Mouse (Mus musculus) neural tube, embryonic 14.5 days (tissue): Measurements from ENCODE around the gene Tnfrsf18. TPM values are rescaled to one million over a fixed set of nuclear protein-coding genes. Genes with fewer than 3 reads are reported as not detected.
A peak's percentile ranks its signal among the peaks of the same experiment; 100 is the strongest.

ENCODE experiments used
- ATAC-seq: fragments of 200-750 bp; cut with Nextera tagmentation; 2 replicates; pipeline ENCODE4 v1.8.0; 2017; ENCODE audit warnings: low read depth, mild to moderate bottlenecking, moderate TSS enrichment, moderate library complexity
- H3K27ac ChIP-seq: fragments of 300-500 bp; sonication (generic); 2 replicates; pipeline ENCODE4 v1.5.1; 2014; ENCODE audit warnings: low read depth, mild to moderate bottlenecking, control low read depth, low read length, moderate library complexity, mixed read lengths
- H3K27me3 ChIP-seq: fragments of 300-500 bp; sonication (generic); 2 replicates; pipeline ENCODE4 v1.6.1; 2014; ENCODE audit warnings: low read length; ENCODE audit not compliant: control insufficient read depth, insufficient read depth
- H3K36me3 ChIP-seq: fragments of 300-500 bp; sonication (generic); 2 replicates; pipeline ENCODE4 v1.6.1; 2014; ENCODE audit warnings: low read length, mixed read lengths; ENCODE audit not compliant: control insufficient read depth, insufficient read depth
- H3K4me1 ChIP-seq: fragments of 300-500 bp; sonication (generic); 2 replicates; pipeline ENCODE4 v1.6.1; 2014; ENCODE audit warnings: low read length; ENCODE audit not compliant: control insufficient read depth, insufficient read depth
- H3K4me2 ChIP-seq: fragments of 300-500 bp; sonication (generic); 2 replicates; pipeline ENCODE4 v1.6.1; 2014; ENCODE audit warnings: mild to moderate bottlenecking, low read depth, low read length, control low read depth
- H3K4me3 ChIP-seq: fragments of 300-500 bp; sonication (generic); 2 replicates; pipeline ENCODE4 v1.5.1; 2014; ENCODE audit warnings: low read depth, low read length, control low read depth, mixed read lengths
- H3K9ac ChIP-seq: fragments of 300-500 bp; sonication (generic); replicated peaks from 2 replicates; pipeline ENCODE4 v1.6.1; 2014; ENCODE audit warnings: low read depth, mild to moderate bottlenecking, control low read depth, low read length, mixed read lengths
- H3K9me3 ChIP-seq: fragments of 300-500 bp; sonication (generic); 2 replicates; pipeline ENCODE4 v1.6.1; 2016; ENCODE audit warnings: low read length; ENCODE audit not compliant: control insufficient read depth
- WGBS: fragments of 180-500 bp; shearing (Covaris S2); extraction: QIAGEN DNeasy Blood & Tissue Kit; methylation state at CpG from one replicate; pipeline ENCODE4 v1.1.7; 2014; 5-methylcytosine and 5-hydroxymethylcytosine counted together
- polyA plus RNA-seq: library from polyadenylated mRNA; unstranded; fragments of >200 nt; fragmentation: Nextera tagmentation; extraction: Ambion mirVana; gene quantifications from 2 replicates; pipeline ENCODE4 v1.2.1, GENCODE M21; 2014

Tnfrsf18 gene
- polyA plus RNA-seq, 1 experiment from 2014 or later: 2.7 TPM

GRCm38 (mm10) chr4:156028580-156028979 is 2.6 kb downstream of the Tnfrsf18 start:
- H3K9ac ChIP-seq: no peak overlapping the region
- no peaks in the 10 kb centered on the region for H3K9me3 ChIP-seq
- no peak overlapping the region for H3K27ac ChIP-seq
- no peaks in the 10 kb centered on the region for H3K27me3 ChIP-seq
- peaks cover 16% of the 10 kb centered on the region for H3K4me1 ChIP-seq
- 94% methylated on average over 7 of the region's 7 CpGs for WGBS
- peaks cover 7% of the 10 kb centered on the region; the same call in 1 of the 2 replicates for H3K36me3 ChIP-seq
- H3K4me2 ChIP-seq: no peak overlapping the region
- no peak for ATAC-seq
- no peak overlapping the region for H3K4me3 ChIP-seq

DNA sequence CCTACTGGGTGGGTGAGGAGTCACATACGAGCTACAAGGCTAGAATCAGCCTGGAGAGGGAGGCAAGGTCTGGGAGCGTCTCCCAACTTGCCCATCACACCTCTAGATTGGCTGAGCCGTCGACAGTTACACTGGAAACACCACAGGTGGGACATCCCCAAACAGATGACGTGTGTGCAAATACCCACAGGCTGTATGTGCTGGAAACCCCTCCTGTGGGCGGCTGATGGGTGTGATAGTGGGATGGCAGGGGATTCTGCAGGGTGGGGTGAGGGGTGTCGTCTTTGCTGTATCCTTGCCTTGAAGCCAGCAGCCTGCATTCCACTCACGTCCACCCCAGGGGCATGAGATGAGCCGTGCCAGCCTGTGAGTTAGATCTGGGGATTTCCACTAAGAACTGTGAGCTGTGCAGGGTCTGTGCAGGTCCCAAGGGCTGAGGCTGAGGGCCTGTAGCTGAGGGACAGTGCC is 4.7 kb downstream of the Tnfrsf18 start:
- H3K27ac ChIP-seq: peak overlapping the region; percentile 55
- H3K36me3 ChIP-seq: peaks cover 6% of the 10 kb centered on the region; the same call in 1 of the 2 replicates
- 63% methylated on average over 9 of the region's 9 CpGs for WGBS
- H3K27me3 ChIP-seq: peaks cover 10% of the 10 kb centered on the region
- peaks cover 16% of the 10 kb centered on the region for H3K4me1 ChIP-seq
- peak overlapping the region; percentile 55 for H3K9ac ChIP-seq
- peak overlapping the region; percentile 41 for H3K4me3 ChIP-seq
- H3K9me3 ChIP-seq: no peaks in the 10 kb centered on the region
- H3K4me2 ChIP-seq: peak overlapping the region; percentile 79
- ATAC-seq: no peak

- peak; percentile 12; the same call in 1 of the 2 replicates for ATAC-seq
- Histone ChIP-seq H3K9ac (peak overlapping the region; percentile 55), H3K36me3 (peaks cover 4% of the 10 kb centered on the region; the same call in 1 of the 2 replicates), H3K9me3 (no peaks in the 10 kb centered on the region), H3K27ac (peak overlapping the region; percentile 82), H3K4me2 (peak overlapping the region; percentile 79), H3K4me3 (peak overlapping the region; percentile 41), H3K27me3 (peaks cover 16% of the 10 kb centered on the region), H3K4me1 (peaks cover 16% of the 10 kb centered on the region)
- 10% methylated on average over 7 of the region's 7 CpGs for WGBS
Measured at GRCm38 (mm10) chr4:156031255-156031592, 5.3 kb downstream of the Tnfrsf18 start.

- 1% methylated on average over 24 of the region's 24 CpGs for WGBS
Measured at GRCm38 (mm10) chr4:156031593-156032391, 5.8 kb downstream of the Tnfrsf18 start.

DNA sequence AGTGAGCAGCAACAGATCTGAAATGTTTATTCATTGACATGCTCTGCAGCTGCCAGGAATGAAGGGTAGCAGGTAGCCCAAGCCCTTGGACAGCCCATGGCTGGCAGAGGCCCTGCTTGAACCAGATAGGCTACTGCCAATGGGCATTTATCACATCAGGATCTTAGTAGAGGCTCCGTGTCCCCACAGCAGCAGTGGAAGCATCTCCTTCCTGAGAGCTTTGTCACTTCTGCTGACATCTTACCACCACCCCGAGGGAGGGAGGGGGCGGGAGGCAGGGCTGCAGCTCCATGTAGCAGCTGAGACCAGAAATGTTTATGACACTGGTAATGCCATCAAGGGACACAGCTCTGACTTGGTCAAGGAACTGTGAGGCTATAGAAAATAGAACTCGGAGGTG is 6.9 kb downstream of the Tnfrsf18 start:
- 84% methylated on average over 4 of the region's 4 CpGs for WGBS
- Histone ChIP-seq H3K4me3 (no peak overlapping the region), H3K9ac (no peak overlapping the region), H3K27me3 (peaks cover 16% of the 10 kb centered on the region), H3K4me1 (peaks cover 16% of the 10 kb centered on the region), H3K36me3 (no peaks in the 10 kb centered on the region), H3K27ac (no peak overlapping the region), H3K4me2 (no peak overlapping the region), H3K9me3 (no peaks in the 10 kb centered on the region)
- no peak for ATAC-seq

More at GRCm38 (mm10) chr4:156031593-156032391, 5.8 kb downstream of the Tnfrsf18 start:
- peaks cover 16% of the 10 kb centered on the region for H3K4me1 ChIP-seq
- peaks cover 4% of the 10 kb centered on the region; the same call in 1 of the 2 replicates for H3K36me3 ChIP-seq
- peak overlapping the region; percentile 79 for H3K4me2 ChIP-seq
- peak overlapping the region; percentile 55 for H3K9ac ChIP-seq
- ATAC-seq: peak; percentile 90
- peak overlapping the region; percentile 82 for H3K27ac ChIP-seq
- peaks cover 16% of the 10 kb centered on the region for H3K27me3 ChIP-seq
- H3K9me3 ChIP-seq: no peaks in the 10 kb centered on the region
- peak overlapping the region; percentile 41 for H3K4me3 ChIP-seq

DNA sequence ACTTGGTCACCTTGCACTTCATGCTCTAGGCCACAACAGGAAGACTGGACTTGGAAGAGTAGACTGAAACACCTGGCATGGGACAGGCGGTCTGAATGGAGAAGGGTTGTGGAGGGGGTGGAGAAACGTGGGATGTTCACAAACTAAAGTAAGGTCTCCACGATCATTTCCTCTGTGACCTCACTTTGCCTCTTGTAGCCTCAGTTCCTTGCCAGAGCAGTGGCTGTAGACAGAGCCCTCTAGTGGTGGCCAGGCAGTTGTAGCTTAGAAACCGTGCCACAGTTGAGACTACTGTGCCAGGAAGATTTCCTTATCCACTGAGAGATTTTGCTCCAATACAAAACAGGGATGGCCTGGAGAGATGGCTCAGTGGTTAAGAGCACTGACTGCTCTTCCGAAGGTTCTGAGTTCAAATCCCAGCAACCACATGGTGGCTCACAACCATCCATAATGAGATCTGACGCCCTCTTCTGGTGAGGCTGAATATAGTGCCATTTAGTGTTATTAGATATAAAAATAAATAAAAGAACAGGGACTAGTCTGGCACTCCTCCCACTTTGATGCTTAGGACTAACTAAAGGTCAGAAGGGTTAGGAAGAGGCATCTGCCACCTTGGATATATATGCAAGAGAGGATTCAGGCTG is 7.6 kb downstream of the Tnfrsf18 start:
- no peak for ATAC-seq
- H3K4me3 ChIP-seq: no peak overlapping the region
- no peak overlapping the region for H3K4me2 ChIP-seq
- peaks cover 16% of the 10 kb centered on the region for H3K27me3 ChIP-seq
- no peaks in the 10 kb centered on the region for H3K36me3 ChIP-seq
- no peak overlapping the region for H3K27ac ChIP-seq
- H3K9me3 ChIP-seq: no peaks in the 10 kb centered on the region
- H3K9ac ChIP-seq: no peak overlapping the region
- 46% methylated on average over 6 of the region's 6 CpGs for WGBS
- peaks cover 16% of the 10 kb centered on the region for H3K4me1 ChIP-seq

GRCm38 (mm10) chr4:156034301-156034700 is 8.3 kb downstream of the Tnfrsf18 start:
- H3K36me3 ChIP-seq: no peaks in the 10 kb centered on the region
- no peak overlapping the region for H3K9ac ChIP-seq
- H3K4me3 ChIP-seq: no peak overlapping the region
- H3K4me2 ChIP-seq: no peak overlapping the region
- H3K27me3 ChIP-seq: peaks cover 16% of the 10 kb centered on the region
- no peak for ATAC-seq
- WGBS: 49% methylated on average over 4 of the region's 4 CpGs
- H3K9me3 ChIP-seq: no peaks in the 10 kb centered on the region
- peaks cover 16% of the 10 kb centered on the region for H3K4me1 ChIP-seq
- no peak overlapping the region for H3K27ac ChIP-seq

DNA sequence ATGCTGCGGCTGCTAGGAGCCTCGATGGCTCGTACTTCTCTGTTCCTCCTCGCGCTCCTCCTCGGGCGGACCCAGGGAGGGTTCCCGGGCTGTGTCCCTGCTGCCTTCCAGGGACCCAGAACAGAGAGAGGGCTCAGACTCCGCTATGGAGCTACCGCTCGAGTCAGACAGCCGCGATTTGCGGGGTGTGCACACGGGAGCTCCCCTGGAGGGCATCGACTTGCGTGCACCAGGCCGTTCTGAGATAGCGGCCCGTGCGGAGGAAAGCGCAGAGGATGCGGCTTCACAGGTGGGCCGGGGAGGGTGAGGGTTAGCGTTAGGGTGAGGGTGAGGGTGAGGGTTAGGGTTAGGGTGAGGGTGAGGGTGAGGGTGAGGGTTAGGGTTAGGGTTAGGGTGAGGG is 8.9 kb downstream of the Tnfrsf18 start:
- no peak overlapping the region for H3K27ac ChIP-seq
- WGBS: 3% methylated on average over 25 of the region's 25 CpGs
- H3K36me3 ChIP-seq: no peaks in the 10 kb centered on the region
- no peak overlapping the region for H3K9ac ChIP-seq
- peak overlapping the region; percentile 40 for H3K4me2 ChIP-seq
- no peaks in the 10 kb centered on the region for H3K9me3 ChIP-seq
- peak overlapping the region; percentile 17; the same call in 1 of the 2 replicates for H3K4me3 ChIP-seq
- H3K27me3 ChIP-seq: peaks cover 16% of the 10 kb centered on the region
- ATAC-seq: no peak
- peaks cover 16% of the 10 kb centered on the region for H3K4me1 ChIP-seq

- Histone ChIP-seq H3K4me2 (no peak overlapping the region), H3K9ac (no peak overlapping the region), H3K9me3 (no peaks in the 10 kb centered on the region), H3K27me3 (no peaks in the 10 kb centered on the region), H3K36me3 (no peaks in the 10 kb centered on the region), H3K27ac (no peak overlapping the region), H3K4me1 (no peaks in the 10 kb centered on the region), H3K4me3 (no peak overlapping the region)
- no peak for ATAC-seq
- 67% methylated on average over 5 of the region's 5 CpGs for WGBS
Measured at GRCm38 (mm10) chr4:156044754-156045153, 18.8 kb downstream of the Tnfrsf18 start.
